Mouse (Mus musculus) G1E (cell line): Measurements from ENCODE around the gene Cyp8b1.

Experiments used
- CTCF ChIP-seq: IDR thresholded peaks from 2 replicates; pipeline ENCODE4 v1.5.1; 2012; ENCODE audit warnings: low read depth, low read length, inconsistent platforms, mixed read lengths
- GATA1 ChIP-seq: IDR thresholded peaks from 2 replicates; pipeline ENCODE4 v1.6.1; 2012; ENCODE audit warnings: borderline replicate concordance, low read length, inconsistent platforms, mixed read lengths
- POLR2AphosphoS5 ChIP-seq: IDR thresholded peaks from 2 replicates; pipeline ENCODE4 v1.6.1; 2012; ENCODE audit warnings: low read depth, low read length, inconsistent platforms; ENCODE audit not compliant: insufficient replicate concordance
- TAL1 ChIP-seq: conservative IDR thresholded peaks from 2 replicates; pipeline ENCODE4 v1.6.1; 2012; ENCODE audit warnings: low read depth, low read length, inconsistent platforms, mixed read lengths

GRCm38 (mm10) chr9:121936952-121937351 is 20.8 kb upstream of the Cyp8b1 start:
- TF ChIP-seq POLR2AphosphoS5 = no peak
- no peak for TF ChIP-seq CTCF
- TF ChIP-seq TAL1 = no peak
- no peak for TF ChIP-seq GATA1
